Mouse (Mus musculus): Measurements from ENCODE around the gene Mast2.

The Mast2 gene

GRCm38 (mm10) chr4:116411401-116411800 is 52.6 kb downstream of the Mast2 start:
- no peak for DNase-seq (ENCODE audit: extremely low spot score, low spot score)

GRCm38 (mm10) chr4:116406668-116407067 is 57.3 kb downstream of the Mast2 start:
- DNase-seq (ENCODE audit: extremely low spot score, low spot score) = no peak

GRCm38 (mm10) chr4:116405955-116406351 is 58.0 kb downstream of the Mast2 start:
- DNase-seq (ENCODE audit: extremely low spot score, low spot score) = peak; percentile 14

GRCm38 (mm10) chr4:116405276-116405954 is 58.6 kb downstream of the Mast2 start:
- no peak for DNase-seq (ENCODE audit: extremely low spot score, low spot score)

GRCm38 (mm10) chr4:116403884-116404283 is 60.1 kb downstream of the Mast2 start:
- DNase-seq (ENCODE audit: extremely low spot score, low spot score) = no peak

GRCm38 (mm10) chr4:116402708-116403107 is 61.3 kb downstream of the Mast2 start:
- no peak for DNase-seq (ENCODE audit: extremely low spot score, low spot score)

GRCm38 (mm10) chr4:116398051-116398450 is 65.9 kb downstream of the Mast2 start:
- no peak for DNase-seq (ENCODE audit: extremely low spot score, low spot score)

GRCm38 (mm10) chr4:116377973-116378667 is 85.9 kb downstream of the Mast2 start:
- DNase-seq (ENCODE audit: extremely low spot score, low spot score) = no peak

GRCm38 (mm10) chr4:116371676-116372075 is 92.3 kb downstream of the Mast2 start:
- DNase-seq (ENCODE audit: extremely low spot score, low spot score) = no peak

- DNase-seq (ENCODE audit: extremely low spot score, low spot score) = no peak
These were observed 105.9 kb downstream of the Mast2 start for GRCm38 (mm10) chr4:116358099-116358498.

GRCm38 (mm10) chr4:116352919-116353318 is 111.1 kb downstream of the Mast2 start:
- no peak for DNase-seq (ENCODE audit: extremely low spot score, low spot score)

- DNase-seq (ENCODE audit: extremely low spot score, low spot score) = no peak
These were observed 111.5 kb downstream of the Mast2 start for GRCm38 (mm10) chr4:116352496-116352895.

GRCm38 (mm10) chr4:116342119-116342518 is 121.9 kb downstream of the Mast2 start:
- peak; percentile 28 for DNase-seq (ENCODE audit: extremely low spot score, low spot score)

GRCm38 (mm10) chr4:116336294-116336693 is 127.7 kb downstream of the Mast2 start:
- no peak for DNase-seq (ENCODE audit: extremely low spot score, low spot score)

GRCm38 (mm10) chr4:116329256-116329655 is 134.7 kb downstream of the Mast2 start:
- no peak for DNase-seq (ENCODE audit: extremely low spot score, low spot score)

GRCm38 (mm10) chr4:116322127-116322526 is 141.9 kb downstream of the Mast2 start:
- no peak for DNase-seq (ENCODE audit: extremely low spot score, low spot score)

GRCm38 (mm10) chr4:116317575-116317974 is 146.4 kb downstream of the Mast2 start:
- no peak for DNase-seq (ENCODE audit: extremely low spot score, low spot score)

- DNase-seq (ENCODE audit: extremely low spot score, low spot score) = no peak
These were observed 159.4 kb downstream of the Mast2 start for GRCm38 (mm10) chr4:116304551-116304950.

GRCm38 (mm10) chr4:116300878-116301355 is 163.1 kb downstream of the Mast2 start:
- DNase-seq (ENCODE audit: extremely low spot score, low spot score) = no peak

GRCm38 (mm10) chr4:116293296-116293695 is 170.7 kb downstream of the Mast2 start:
- no peak for DNase-seq (ENCODE audit: extremely low spot score, low spot score)

GRCm38 (mm10) chr4:116291561-116291960 is 172.4 kb downstream of the Mast2 start:
- no peak for DNase-seq (ENCODE audit: extremely low spot score, low spot score)

GRCm38 (mm10) chr4:116282211-116282610 is 181.8 kb downstream of the Mast2 start:
- DNase-seq (ENCODE audit: extremely low spot score, low spot score) = no peak

- no peak for DNase-seq (ENCODE audit: extremely low spot score, low spot score)
These were observed 195.8 kb downstream of the Mast2 start for GRCm38 (mm10) chr4:116268220-116268619.

Measured in neural tube, embryonic 10.5 days (tissue).